Mouse (Mus musculus): ENCODE data around the gene Cbln3. TPM values are rescaled to one million over a fixed set of nuclear protein-coding genes. Genes with fewer than 3 reads are reported as not detected.

Gene Cbln3
- 0.68 and 1.0 TPM in 2 replicates for polyA plus RNA-seq (2015; fragmentation: Nextera tagmentation; extraction: Ambion mirVana)

GRCm38 (mm10) chr14:55884166-55884565, at the start of gene Cbln3:
Gene Cbln3, minus strand, starts transcription at chr14:55884392.

GRCm38 (mm10) chr14:55899701-55900413, 15.7 kb upstream of the Cbln3 start, which contains the start of gene Sdr39u1:
Gene Sdr39u1, minus strand, starts transcription at chr14:55900293.

DNA sequence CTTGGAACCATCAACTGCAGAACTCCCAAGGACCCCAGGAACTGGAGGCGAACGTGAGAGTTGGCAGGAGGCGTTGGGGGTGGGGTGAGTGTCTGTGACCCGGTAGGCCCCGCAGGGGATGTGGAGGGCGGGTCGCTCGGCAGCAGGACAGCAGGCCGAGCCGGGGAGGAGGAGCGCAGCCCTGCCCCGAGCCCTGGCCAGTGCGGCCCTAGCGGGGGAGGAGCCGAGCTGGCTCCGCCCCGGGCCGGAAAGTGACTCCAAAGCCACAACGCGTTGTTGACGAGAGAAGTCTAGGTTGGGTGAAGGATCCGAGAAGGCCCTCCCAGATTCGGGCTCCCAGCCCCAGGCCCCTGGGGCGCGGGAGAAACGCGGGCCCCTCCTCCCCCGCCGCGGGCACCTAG, 521 bp upstream of the Cbln3 start, which contains the start of gene Khnyn:
Gene Khnyn (plus strand): TSS at position 235 of the 401 bp plus-strand sequence.

DNA sequence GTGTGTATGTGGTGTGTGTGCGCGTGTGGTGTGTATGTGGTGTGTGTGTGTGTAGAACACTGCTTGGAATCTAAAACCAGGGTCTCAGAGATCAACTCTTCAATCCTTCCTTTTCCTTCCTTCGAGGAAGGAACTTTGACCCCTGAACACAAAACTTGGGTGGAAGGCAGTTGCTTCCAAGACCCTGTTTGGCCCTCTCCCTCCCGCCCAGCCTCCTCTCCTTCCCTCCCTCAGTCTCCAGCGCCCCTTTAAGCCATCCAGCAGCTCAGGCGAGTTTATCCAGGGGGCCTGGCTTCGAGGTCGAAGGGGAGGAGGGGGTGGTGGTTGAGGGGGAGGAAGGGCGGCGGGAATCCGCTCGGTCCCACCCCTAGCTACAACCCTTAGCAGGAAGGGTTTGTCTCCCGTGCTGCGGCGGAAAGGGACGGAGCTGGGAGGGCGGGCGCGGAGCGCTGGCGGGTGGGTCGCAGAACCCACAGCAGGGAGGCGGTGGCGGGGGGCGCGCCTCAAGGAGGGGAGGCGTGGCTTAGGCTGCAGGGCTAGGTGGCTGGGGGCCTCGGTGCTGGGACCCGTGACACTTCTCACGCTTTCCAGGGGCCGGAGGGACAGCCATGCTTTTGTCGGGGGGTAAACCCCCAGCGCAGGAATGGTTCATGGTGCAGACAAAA, 30.4 kb downstream of the Cbln3 start, which contains the start of gene Nynrin:
Gene Nynrin (plus strand): TSS at position 390 of the 665 bp plus-strand sequence.

Other genes with a start within 250 kb of the Cbln3 start
- 91.3 and 115 TPM in 2 replicates for gene Ipo4, start 248.4 kb downstream of the Cbln3 start, polyA plus RNA-seq (2015; fragmentation: Nextera tagmentation; extraction: Ambion mirVana)
- gene Gm49378, start 246.5 kb downstream of the Cbln3 start, polyA plus RNA-seq (2015; fragmentation: Nextera tagmentation; extraction: Ambion mirVana) = 1.4 and 1.9 TPM in 2 replicates
- 56.4 and 60.8 TPM in 2 replicates for gene Tm9sf1, start 240.6 kb downstream of the Cbln3 start, polyA plus RNA-seq (2015; fragmentation: Nextera tagmentation; extraction: Ambion mirVana)
- gene Tssk4, start 234.2 kb downstream of the Cbln3 start, polyA plus RNA-seq (2015; fragmentation: Nextera tagmentation; extraction: Ambion mirVana) = 0.18 and 0.27 TPM in 2 replicates
- gene Mdp1, start 223.9 kb downstream of the Cbln3 start, polyA plus RNA-seq (2015; fragmentation: Nextera tagmentation; extraction: Ambion mirVana) = 73.9 and 80.1 TPM in 2 replicates
- gene Gmpr2, start 212.5 kb downstream of the Cbln3 start, polyA plus RNA-seq (2015; fragmentation: Nextera tagmentation; extraction: Ambion mirVana) = 39.0 and 39.8 TPM in 2 replicates
- 600 and 637 TPM in 2 replicates for gene Nedd8, start 212.3 kb downstream of the Cbln3 start, polyA plus RNA-seq (2015; fragmentation: Nextera tagmentation; extraction: Ambion mirVana)
- gene Tinf2, start 202.6 kb downstream of the Cbln3 start, polyA plus RNA-seq (2015; fragmentation: Nextera tagmentation; extraction: Ambion mirVana) = 23.1 and 26.2 TPM in 2 replicates
- gene Tgm1, start 170.5 kb downstream of the Cbln3 start, polyA plus RNA-seq (2015; fragmentation: Nextera tagmentation; extraction: Ambion mirVana) = 0.19 and 0.46 TPM in 2 replicates
- 51.6 and 55.1 TPM in 2 replicates for gene Rabggta, start 162.1 kb downstream of the Cbln3 start, polyA plus RNA-seq (2015; fragmentation: Nextera tagmentation; extraction: Ambion mirVana)
- gene Dhrs1, start 138.7 kb downstream of the Cbln3 start, polyA plus RNA-seq (2015; fragmentation: Nextera tagmentation; extraction: Ambion mirVana) = 98.5 and 99.2 TPM in 2 replicates
- 18.9 and 24.6 TPM in 2 replicates for gene Nop9, start 138.7 kb downstream of the Cbln3 start, polyA plus RNA-seq (2015; fragmentation: Nextera tagmentation; extraction: Ambion mirVana)
- 0.57 and 0.76 TPM in 2 replicates for gene Cideb, start 125.9 kb downstream of the Cbln3 start, polyA plus RNA-seq (2015; fragmentation: Nextera tagmentation; extraction: Ambion mirVana)
- gene Ltb4r2, start 123.0 kb downstream of the Cbln3 start, polyA plus RNA-seq (2015; fragmentation: Nextera tagmentation; extraction: Ambion mirVana) = 0.50 and 0.74 TPM in 2 replicates
- gene Ltb4r1, start 118.4 kb downstream of the Cbln3 start, polyA plus RNA-seq (2015; fragmentation: Nextera tagmentation; extraction: Ambion mirVana) = 0.38 and 1.1 TPM in 2 replicates
- gene Adcy4, start 100.3 kb downstream of the Cbln3 start, polyA plus RNA-seq (2015; fragmentation: Nextera tagmentation; extraction: Ambion mirVana) = 2.4 and 2.6 TPM in 2 replicates
- 1.4 and 1.5 TPM in 2 replicates for gene Ripk3, start 95.5 kb downstream of the Cbln3 start, polyA plus RNA-seq (2015; fragmentation: Nextera tagmentation; extraction: Ambion mirVana)
- 5.1 and 5.7 TPM in 2 replicates for gene Nfatc4, start 61.2 kb downstream of the Cbln3 start, polyA plus RNA-seq (2015; fragmentation: Nextera tagmentation; extraction: Ambion mirVana)
- 5.8 and 6.7 TPM in 2 replicates for gene Nynrin, start 30.4 kb downstream of the Cbln3 start, polyA plus RNA-seq (2015; fragmentation: Nextera tagmentation; extraction: Ambion mirVana)
- gene Khnyn, start 555 bp upstream of the Cbln3 start, polyA plus RNA-seq (2015; fragmentation: Nextera tagmentation; extraction: Ambion mirVana) = 6.2 and 7.5 TPM in 2 replicates
- 141 and 152 TPM in 2 replicates for gene Sdr39u1, start 15.9 kb upstream of the Cbln3 start, polyA plus RNA-seq (2015; fragmentation: Nextera tagmentation; extraction: Ambion mirVana)
- gene Cma1, start 60.3 kb upstream of the Cbln3 start, polyA plus RNA-seq (2015; fragmentation: Nextera tagmentation; extraction: Ambion mirVana) = 0.43 and 0.57 TPM in 2 replicates
- gene Cma2, start 66.6 kb upstream of the Cbln3 start, polyA plus RNA-seq (2015; fragmentation: Nextera tagmentation; extraction: Ambion mirVana) = not detected in 2 replicates
- gene Mcpt1, start 133.6 kb upstream of the Cbln3 start, polyA plus RNA-seq (2015; fragmentation: Nextera tagmentation; extraction: Ambion mirVana) = not detected in 2 replicates
- gene Mcpt9, start 146.1 kb upstream of the Cbln3 start, polyA plus RNA-seq (2015; fragmentation: Nextera tagmentation; extraction: Ambion mirVana) = not detected in 2 replicates
- not detected in 2 replicates for gene Mcpt2, start 157.6 kb upstream of the Cbln3 start, polyA plus RNA-seq (2015; fragmentation: Nextera tagmentation; extraction: Ambion mirVana)
- gene Mcpt4, start 177.9 kb upstream of the Cbln3 start, polyA plus RNA-seq (2015; fragmentation: Nextera tagmentation; extraction: Ambion mirVana) = 0.14 TPM in 1 of 2 replicates, not detected in the other
- gene Mcpt8, start 200.9 kb upstream of the Cbln3 start, polyA plus RNA-seq (2015; fragmentation: Nextera tagmentation; extraction: Ambion mirVana) = not detected in 2 replicates
- not detected in 2 replicates for gene Ctsg, start 218.2 kb upstream of the Cbln3 start, polyA plus RNA-seq (2015; fragmentation: Nextera tagmentation; extraction: Ambion mirVana)
- not detected in 2 replicates for gene Gzme, start 236.2 kb upstream of the Cbln3 start, polyA plus RNA-seq (2015; fragmentation: Nextera tagmentation; extraction: Ambion mirVana)
- not detected in 2 replicates for gene Gzmd, start 248.2 kb upstream of the Cbln3 start, polyA plus RNA-seq (2015; fragmentation: Nextera tagmentation; extraction: Ambion mirVana)

Data from neural tube, postnatal 0 days (tissue).